Mouse (Mus musculus) liver, adult 2 months (tissue): Measurements from ENCODE around the gene Cabin1.

Source experiments
- CTCF ChIP-seq: fragments of 200-500 bp; IDR thresholded peaks from 2 replicates; pipeline ENCODE4 v1.5.1; 2011; ENCODE audit warnings: low read depth, low read length, control low read depth
- POLR2A ChIP-seq: fragments of 200-500 bp; IDR thresholded peaks from 2 replicates; pipeline ENCODE4 v1.6.1; 2011; ENCODE audit warnings: low read length, control low read depth; ENCODE audit not compliant: insufficient read depth; ENCODE audit errors: extremely low read depth

DNA sequence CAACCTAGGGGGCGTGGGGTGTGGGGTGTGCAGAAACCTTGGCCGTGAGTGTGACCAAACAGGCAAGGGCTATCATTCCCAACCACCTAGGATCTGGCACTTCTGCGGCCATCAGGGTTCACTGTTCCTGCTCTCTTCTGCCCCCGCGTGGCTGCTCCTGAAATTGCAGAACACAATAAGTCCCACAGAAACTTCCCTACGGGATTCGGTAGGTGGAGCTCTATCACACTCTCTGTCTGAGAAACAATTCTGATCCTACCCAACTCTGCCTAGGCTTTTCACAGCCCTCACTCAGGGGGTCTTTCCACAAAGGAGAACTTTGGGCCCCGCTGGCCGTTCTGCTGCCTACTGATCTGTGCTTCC is 128.5 kb downstream of the Cabin1 start:
- TF ChIP-seq CTCF (peak; percentile 93), POLR2A (no peak)
